Mouse (Mus musculus) G1E-ER4 (cell line): ENCODE data around the gene Clip2. TPM values are rescaled to one million over a fixed set of nuclear protein-coding genes. Genes with fewer than 3 reads are reported as not detected.

Experiments
- GATA1 ChIP-seq: IDR thresholded peaks from one replicate; pipeline ENCODE4 v1.8.0; 2012; ENCODE audit warnings: low read length, inconsistent platforms
- polyA plus RNA-seq: library from polyadenylated mRNA; stranded (reverse); fragments of >175 nt; gene quantifications from 2 replicates; pipeline ENCODE4 v1.2.3, GENCODE M21; 2012

Gene Clip2
- polyA plus RNA-seq, 1 experiment = 0.65 TPM

DNA sequence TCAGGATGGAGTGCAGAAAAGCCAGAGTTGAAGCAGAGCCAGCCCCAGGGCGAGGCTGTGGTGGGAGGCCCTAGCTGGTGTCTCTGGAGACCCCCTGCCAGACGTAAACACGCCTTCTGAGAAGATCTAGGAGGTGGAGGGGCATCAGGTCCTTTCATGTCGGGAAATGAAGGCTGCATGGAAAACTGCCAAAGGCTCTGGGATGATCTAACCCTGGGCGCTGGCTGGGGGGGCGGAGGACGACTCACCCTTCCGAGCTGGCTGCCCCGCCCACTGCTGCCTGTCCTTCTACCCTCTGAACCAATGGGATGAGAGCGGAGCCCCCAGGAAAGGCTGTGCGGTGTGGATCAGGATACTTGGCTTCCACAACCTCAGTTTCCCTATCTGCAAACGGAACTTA is 112.1 kb downstream of the Clip2 start:
- no peak for TF ChIP-seq GATA1

DNA sequence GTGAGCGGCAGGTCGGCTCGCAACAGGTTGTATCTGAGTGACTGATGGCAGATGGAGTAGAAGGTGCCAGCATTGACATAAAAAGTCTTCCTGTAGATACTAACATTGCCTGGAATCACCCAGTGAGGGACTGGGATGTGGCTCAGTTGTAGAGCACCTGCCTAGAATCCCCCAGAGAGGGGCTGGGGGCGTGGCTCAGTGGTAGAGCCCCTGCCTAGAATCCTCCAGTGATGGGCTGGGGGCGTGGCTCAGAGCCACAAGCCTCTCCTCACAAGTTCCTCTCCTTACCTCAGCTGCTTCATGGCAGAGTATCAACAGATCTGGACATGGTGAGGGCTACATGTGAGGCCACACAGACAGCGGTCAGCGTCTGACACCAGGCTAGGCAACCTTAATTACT is 112.8 kb downstream of the Clip2 start:
- no peak for TF ChIP-seq GATA1

Other genes with a start within 250 kb of the Clip2 start
- gene Gtf2i, start 237.7 kb downstream of the Clip2 start, polyA plus RNA-seq = 290 and 408 TPM in 2 replicates
- gene Gtf2ird1, start 95.7 kb downstream of the Clip2 start, polyA plus RNA-seq = 0.95 and 1.6 TPM in 2 replicates
- not detected in 2 replicates for gene Syna, start 7.7 kb upstream of the Clip2 start, polyA plus RNA-seq
- gene Rfc2, start 28.9 kb upstream of the Clip2 start, polyA plus RNA-seq = 56.3 and 65.0 TPM in 2 replicates
- 0.54 TPM in 1 of 2 replicates, not detected in the other for gene Lat2, start 62.6 kb upstream of the Clip2 start, polyA plus RNA-seq
- gene Eif4h, start 87.1 kb upstream of the Clip2 start, polyA plus RNA-seq = 348 and 404 TPM in 2 replicates
- 2.5 and 3.2 TPM in 2 replicates for gene Limk1, start 136.2 kb upstream of the Clip2 start, polyA plus RNA-seq
- gene Eln, start 194.9 kb upstream of the Clip2 start, polyA plus RNA-seq = not detected in 2 replicates